Mouse (Mus musculus): ENCODE data around the gene Olfr702. TPM values are rescaled to one million over a fixed set of nuclear protein-coding genes. Genes with fewer than 3 reads are reported as not detected.

The Olfr702 gene
- polyA plus RNA-seq (2016; fragmentation: Nextera tagmentation; extraction: Ambion mirVana): not detected in 2 replicates

- Histone ChIP-seq H3K36me3 (no peaks in the 10 kb centered on the region), H3K4me3 (no peak within 1 kb of the TSS), H3K9ac (no peak within 1 kb of the TSS), H3K27me3 (replicated peaks) (no peaks in the 10 kb centered on the region), H3K4me1 (no peaks in the 10 kb centered on the region), H3K27ac (no peak within 1 kb of the TSS), H3K9me3 (replicated peaks) (no peaks in the 10 kb centered on the region), H3K4me2 (no peak within 1 kb of the TSS)
- ATAC-seq: no peak
Measured at GRCm38 (mm10) chr7:106833793-106834192, at the start of gene Olfr702. Olfr702 (minus strand) TSS chr7:106833893.

DNA sequence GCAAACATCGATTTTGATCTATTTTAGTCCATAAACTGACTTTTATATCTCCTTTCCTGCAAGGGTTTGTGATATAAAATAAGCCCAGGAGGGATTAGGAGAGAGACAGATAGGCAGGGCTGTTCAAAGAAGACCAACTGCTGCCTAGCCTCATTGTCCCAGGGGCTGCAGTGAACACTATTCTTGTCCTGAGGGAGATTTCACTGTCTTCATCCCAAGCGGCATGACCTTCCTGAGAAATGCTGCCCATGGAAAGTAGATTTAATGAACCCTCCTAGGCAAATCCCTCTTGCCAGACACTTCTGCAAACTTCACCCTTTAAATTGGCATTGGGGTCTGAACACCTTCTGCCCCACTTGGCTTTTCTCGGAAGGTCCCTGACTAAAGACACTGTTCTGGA, 43.1 kb upstream of the Olfr702 start, which contains the start of gene Olfr705:
Gene Olfr705 (minus strand): TSS at position 101 of the 400 bp plus-strand sequence.
- Histone ChIP-seq H3K36me3 (no peaks in the 10 kb centered on the region), H3K4me1 (no peaks in the 10 kb centered on the region), H3K27me3 (replicated peaks) (no peaks in the 10 kb centered on the region), H3K9ac (no peak within 1 kb of the TSS), H3K4me3 (no peak within 1 kb of the TSS), H3K27ac (no peak within 1 kb of the TSS), H3K4me2 (no peak within 1 kb of the TSS), H3K9me3 (replicated peaks) (no peaks in the 10 kb centered on the region)
- 58% methylated on average over 3 of the region's 3 CpGs for WGBS (ENCODE audit: insufficient replicate concordance)
- no peak for ATAC-seq

DNA sequence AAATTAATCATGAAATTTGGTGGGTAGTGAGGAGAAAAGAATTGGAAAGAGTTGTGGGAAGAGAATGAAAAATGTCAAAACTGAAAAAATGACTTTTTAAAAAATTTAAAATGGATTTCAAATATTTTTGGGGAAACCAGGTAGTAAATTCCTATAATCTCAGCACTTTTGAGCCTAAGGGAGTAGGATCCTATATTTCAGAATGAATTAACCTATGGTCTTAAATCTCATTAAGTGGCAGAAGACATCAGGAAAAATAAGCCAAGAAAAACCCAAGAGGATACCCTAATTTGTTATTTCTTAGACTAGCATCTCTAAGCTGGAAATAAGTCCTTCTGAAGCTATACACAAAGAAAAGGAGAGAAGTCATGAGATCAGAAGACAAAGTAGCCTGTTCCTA, 29.2 kb upstream of the Olfr702 start, which contains the start of gene Olfr704:
Gene Olfr704 (plus strand): TSS at position 301 of the 400 bp plus-strand sequence.
- Histone ChIP-seq H3K4me2 (no peak within 1 kb of the TSS), H3K36me3 (no peaks in the 10 kb centered on the region), H3K27ac (no peak within 1 kb of the TSS), H3K9me3 (replicated peaks) (no peaks in the 10 kb centered on the region), H3K4me3 (no peak within 1 kb of the TSS), H3K9ac (no peak within 1 kb of the TSS), H3K4me1 (no peaks in the 10 kb centered on the region), H3K27me3 (replicated peaks) (no peaks in the 10 kb centered on the region)
- no peak for ATAC-seq

GRCm38 (mm10) chr7:106843060-106843459, 9.4 kb upstream of the Olfr702 start, which contains the start of gene Olfr703:
Olfr703 (plus strand) TSS chr7:106843360.
- no peak for ATAC-seq
- Histone ChIP-seq H3K4me1 (no peaks in the 10 kb centered on the region), H3K4me3 (no peak within 1 kb of the TSS), H3K9me3 (replicated peaks) (no peaks in the 10 kb centered on the region), H3K9ac (no peak within 1 kb of the TSS), H3K4me2 (no peak within 1 kb of the TSS), H3K36me3 (no peaks in the 10 kb centered on the region), H3K27ac (no peak within 1 kb of the TSS), H3K27me3 (replicated peaks) (no peaks in the 10 kb centered on the region)
- WGBS (ENCODE audit: insufficient replicate concordance): 50% methylated on average over 2 of the region's 2 CpGs

GRCm38 (mm10) chr7:106818414-106818813, 15.3 kb downstream of the Olfr702 start:
- no peaks in the 10 kb centered on the region for H3K27me3 ChIP-seq (replicated peaks)
- no peaks in the 10 kb centered on the region for H3K36me3 ChIP-seq
- H3K9me3 ChIP-seq (replicated peaks): no peaks in the 10 kb centered on the region
- no peaks in the 10 kb centered on the region for H3K4me1 ChIP-seq
- ATAC-seq: no peak
- H3K27ac ChIP-seq: no peak overlapping the region
- H3K4me2 ChIP-seq: no peak overlapping the region
- no peak overlapping the region for H3K9ac ChIP-seq
- H3K4me3 ChIP-seq: no peak overlapping the region

- H3K4me2 ChIP-seq: no peak overlapping the region
- H3K4me3 ChIP-seq: no peak overlapping the region
- H3K4me1 ChIP-seq: no peaks in the 10 kb centered on the region
- H3K9me3 ChIP-seq (replicated peaks): no peaks in the 10 kb centered on the region
- 28% methylated on average over 2 of the region's 2 CpGs for WGBS (ENCODE audit: insufficient replicate concordance)
- no peaks in the 10 kb centered on the region for H3K27me3 ChIP-seq (replicated peaks)
- H3K27ac ChIP-seq: no peak overlapping the region
- ATAC-seq: 0 out of 2 replicates have a peak, but pooled peaks have one; percentile 37
- no peak overlapping the region for H3K9ac ChIP-seq
- no peaks in the 10 kb centered on the region for H3K36me3 ChIP-seq
Measured at GRCm38 (mm10) chr7:106815775-106816174, 17.9 kb downstream of the Olfr702 start.

- Histone ChIP-seq H3K4me3 (no peak within 1 kb of the TSS), H3K36me3 (no peaks in the 10 kb centered on the region), H3K9me3 (replicated peaks) (no peaks in the 10 kb centered on the region), H3K27ac (no peak within 1 kb of the TSS), H3K4me1 (no peaks in the 10 kb centered on the region), H3K27me3 (replicated peaks) (no peaks in the 10 kb centered on the region), H3K4me2 (no peak within 1 kb of the TSS), H3K9ac (no peak within 1 kb of the TSS)
- no peak for ATAC-seq
- 44% methylated on average over 2 of the region's 2 CpGs for WGBS (ENCODE audit: insufficient replicate concordance)
Measured at GRCm38 (mm10) chr7:106813829-106814228, 19.9 kb downstream of the Olfr702 start, which contains the start of gene Olfr701. Olfr701 (plus strand) TSS chr7:106814129.

DNA sequence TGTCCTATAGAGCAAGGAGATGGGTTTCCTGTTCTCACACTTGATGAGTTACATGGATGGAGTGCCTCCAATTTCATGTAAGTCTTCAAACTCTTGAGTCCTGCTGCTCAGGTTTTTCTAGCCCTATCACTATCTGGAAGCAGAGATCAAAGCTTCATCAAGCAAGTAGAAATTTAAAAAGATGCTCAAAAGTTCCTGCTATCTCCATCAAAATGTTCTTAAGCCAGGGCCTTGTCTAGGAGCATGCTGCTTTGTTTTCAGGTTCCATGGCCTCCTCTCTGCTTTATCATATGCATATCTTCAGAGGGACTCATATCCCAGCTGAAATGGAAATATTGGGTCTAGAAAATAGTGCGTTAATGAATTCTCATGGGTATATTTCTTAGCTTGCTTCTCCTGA, 25.0 kb downstream of the Olfr702 start, which contains the start of gene Olfr700:
Gene Olfr700 (minus strand): TSS at position 101 of the 400 bp plus-strand sequence.
- H3K4me3 ChIP-seq: no peak within 1 kb of the TSS
- H3K9me3 ChIP-seq (replicated peaks): no peaks in the 10 kb centered on the region
- no peak within 1 kb of the TSS for H3K9ac ChIP-seq
- no peak within 1 kb of the TSS for H3K4me2 ChIP-seq
- no peaks in the 10 kb centered on the region for H3K27me3 ChIP-seq (replicated peaks)
- WGBS (ENCODE audit: insufficient replicate concordance): 82% methylated on average over 1 of the region's 1 CpGs
- no peak for ATAC-seq
- H3K4me1 ChIP-seq: no peaks in the 10 kb centered on the region
- no peak within 1 kb of the TSS for H3K27ac ChIP-seq
- no peaks in the 10 kb centered on the region for H3K36me3 ChIP-seq

- H3K4me3 ChIP-seq: no peak within 1 kb of the TSS
- H3K36me3 ChIP-seq: no peaks in the 10 kb centered on the region
- H3K27me3 ChIP-seq (replicated peaks): no peaks in the 10 kb centered on the region
- no peak within 1 kb of the TSS for H3K4me2 ChIP-seq
- H3K4me1 ChIP-seq: no peaks in the 10 kb centered on the region
- H3K9ac ChIP-seq: no peak within 1 kb of the TSS
- no peak for ATAC-seq
- no peak within 1 kb of the TSS for H3K27ac ChIP-seq
- H3K9me3 ChIP-seq (replicated peaks): no peaks in the 10 kb centered on the region
- 53% methylated on average over 1 of the region's 1 CpGs for WGBS (ENCODE audit: insufficient replicate concordance)
Measured at GRCm38 (mm10) chr7:106793098-106793497, 40.6 kb downstream of the Olfr702 start, which contains the start of gene Olfr699. Olfr699 (minus strand) TSS chr7:106793198.

- H3K27me3 ChIP-seq (replicated peaks): no peaks in the 10 kb centered on the region
- no peak overlapping the region for H3K27ac ChIP-seq
- no peak overlapping the region for H3K4me2 ChIP-seq
- no peaks in the 10 kb centered on the region for H3K4me1 ChIP-seq
- no peaks in the 10 kb centered on the region for H3K36me3 ChIP-seq
- ATAC-seq: no peak
- H3K9me3 ChIP-seq (replicated peaks): no peaks in the 10 kb centered on the region
- H3K4me3 ChIP-seq: no peak overlapping the region
- H3K9ac ChIP-seq: no peak overlapping the region
Measured at GRCm38 (mm10) chr7:106788330-106788729, 45.4 kb downstream of the Olfr702 start.

Other genes starting within 250 kb of the Olfr702 start
- gene Olfr693, start 153.3 kb downstream of the Olfr702 start, polyA plus RNA-seq (2016; fragmentation: Nextera tagmentation; extraction: Ambion mirVana): not detected in 2 replicates
- not detected in 2 replicates for gene Olfr694, start 142.1 kb downstream of the Olfr702 start, polyA plus RNA-seq (2016; fragmentation: Nextera tagmentation; extraction: Ambion mirVana)
- not detected in 2 replicates for gene Olfr695, start 117.5 kb downstream of the Olfr702 start, polyA plus RNA-seq (2016; fragmentation: Nextera tagmentation; extraction: Ambion mirVana)
- gene Olfr697, start 91.5 kb downstream of the Olfr702 start, polyA plus RNA-seq (2016; fragmentation: Nextera tagmentation; extraction: Ambion mirVana): not detected in 2 replicates
- not detected in 2 replicates for gene Olfr698, start 78.5 kb downstream of the Olfr702 start, polyA plus RNA-seq (2016; fragmentation: Nextera tagmentation; extraction: Ambion mirVana)
- gene Olfr699, start 40.7 kb downstream of the Olfr702 start, polyA plus RNA-seq (2016; fragmentation: Nextera tagmentation; extraction: Ambion mirVana): not detected in 2 replicates
- gene Olfr700, start 25.1 kb downstream of the Olfr702 start, polyA plus RNA-seq (2016; fragmentation: Nextera tagmentation; extraction: Ambion mirVana): not detected in 2 replicates
- 0.02 TPM in 1 of 2 replicates, not detected in the other for gene Olfr701, start 19.8 kb downstream of the Olfr702 start, polyA plus RNA-seq (2016; fragmentation: Nextera tagmentation; extraction: Ambion mirVana)
- not detected in 2 replicates for gene Olfr703, start 9.5 kb upstream of the Olfr702 start, polyA plus RNA-seq (2016; fragmentation: Nextera tagmentation; extraction: Ambion mirVana)
- not detected in 2 replicates for gene Olfr704, start 29.3 kb upstream of the Olfr702 start, polyA plus RNA-seq (2016; fragmentation: Nextera tagmentation; extraction: Ambion mirVana)
- not detected in 2 replicates for gene Olfr705, start 43.0 kb upstream of the Olfr702 start, polyA plus RNA-seq (2016; fragmentation: Nextera tagmentation; extraction: Ambion mirVana)
- gene Olfr706, start 54.3 kb upstream of the Olfr702 start, polyA plus RNA-seq (2016; fragmentation: Nextera tagmentation; extraction: Ambion mirVana): not detected in 2 replicates
- gene Olfr707, start 67.3 kb upstream of the Olfr702 start, polyA plus RNA-seq (2016; fragmentation: Nextera tagmentation; extraction: Ambion mirVana): not detected in 2 replicates
- gene Olfr1532-ps1, start 74.1 kb upstream of the Olfr702 start, polyA plus RNA-seq (2016; fragmentation: Nextera tagmentation; extraction: Ambion mirVana): not detected in 2 replicates
- not detected in 2 replicates for gene Olfr709-ps1, start 98.3 kb upstream of the Olfr702 start, polyA plus RNA-seq (2016; fragmentation: Nextera tagmentation; extraction: Ambion mirVana)
- gene Olfr710, start 114.4 kb upstream of the Olfr702 start, polyA plus RNA-seq (2016; fragmentation: Nextera tagmentation; extraction: Ambion mirVana): not detected in 2 replicates
- not detected in 2 replicates for gene Olfr6, start 130.0 kb upstream of the Olfr702 start, polyA plus RNA-seq (2016; fragmentation: Nextera tagmentation; extraction: Ambion mirVana)
- gene Olfr711, start 141.6 kb upstream of the Olfr702 start, polyA plus RNA-seq (2016; fragmentation: Nextera tagmentation; extraction: Ambion mirVana): not detected in 2 replicates
- gene Olfr2, start 172.2 kb upstream of the Olfr702 start, polyA plus RNA-seq (2016; fragmentation: Nextera tagmentation; extraction: Ambion mirVana): not detected in 2 replicates
- not detected in 2 replicates for gene Olfr713, start 197.3 kb upstream of the Olfr702 start, polyA plus RNA-seq (2016; fragmentation: Nextera tagmentation; extraction: Ambion mirVana)
- gene Olfr714, start 237.1 kb upstream of the Olfr702 start, polyA plus RNA-seq (2016; fragmentation: Nextera tagmentation; extraction: Ambion mirVana): not detected in 2 replicates

Measured in liver, embryonic 12.5 days (tissue).